Mouse (Mus musculus) adrenal gland, postnatal 14 days (tissue): Measurements from ENCODE around the gene Hnrnpr. TPM values are rescaled to one million over a fixed set of nuclear protein-coding genes. Genes with fewer than 3 reads are reported as not detected.

Experiments
- DNase-seq: peaks from one replicate; pipeline ENCODE4 v3.0.0; 2021; ENCODE audit warnings: mixed read lengths
- long read RNA-seq, 2 experiments: library from polyadenylated mRNA; stranded (forward); transcript quantifications; one replicate each; pipeline ENCODE4 v2.0.0; 2021
- total RNA-seq: library from RNA; stranded (reverse); gene quantifications from 2 replicates; pipeline ENCODE4 v1.2.3, GENCODE M21; 2021

The Hnrnpr gene
- total RNA-seq, result 82.8 and 90.1 TPM in 2 replicates
- long read RNA-seq, experiment 1, full-length matches to known transcripts, result 141 of 164 reads
- long read RNA-seq, experiment 1, partial matches to known transcripts, result 7 of 164 reads
- long read RNA-seq, experiment 1, other reads (novel, unspliced or antisense), result 16 of 164 reads
- long read RNA-seq, experiment 2, full-length matches to known transcripts, result 81 of 90 reads
- long read RNA-seq, experiment 2, partial matches to known transcripts, result 0 of 90 reads
- long read RNA-seq, experiment 2, other reads (novel, unspliced or antisense), result 9 of 90 reads

GRCm38 (mm10) chr4:136310229-136311041 is at the start of gene Hnrnpr:
Gene Hnrnpr (plus strand): TSS chr4:136310942.
- peak; percentile 100 for DNase-seq

- DNase-seq, result no peak
Measured at GRCm38 (mm10) chr4:136261912-136262311, 48.8 kb upstream of the Hnrnpr start.

GRCm38 (mm10) chr4:136263555-136263954 is 47.2 kb upstream of the Hnrnpr start:
- DNase-seq, result no peak

GRCm38 (mm10) chr4:136266716-136267343 is 43.9 kb upstream of the Hnrnpr start:
- peak; percentile 36 for DNase-seq

GRCm38 (mm10) chr4:136268912-136269311 is 41.8 kb upstream of the Hnrnpr start:
- no peak for DNase-seq

GRCm38 (mm10) chr4:136270648-136271047 is 40.1 kb upstream of the Hnrnpr start:
- no peak for DNase-seq

- no peak for DNase-seq
Measured at GRCm38 (mm10) chr4:136281097-136281496, 29.6 kb upstream of the Hnrnpr start.

- no peak for DNase-seq
Measured at GRCm38 (mm10) chr4:136281611-136282010, 29.1 kb upstream of the Hnrnpr start.

GRCm38 (mm10) chr4:136282621-136283480 is 27.9 kb upstream of the Hnrnpr start:
- DNase-seq, result peak; percentile 37

- no peak for DNase-seq
Measured at GRCm38 (mm10) chr4:136283783-136284182, 27.0 kb upstream of the Hnrnpr start.

GRCm38 (mm10) chr4:136284455-136284854 is 26.3 kb upstream of the Hnrnpr start, which contains the start of gene Zfp46:
Gene Zfp46 (plus strand): TSS chr4:136284683.
- peak; percentile 86 for DNase-seq

- peak; percentile 14 for DNase-seq
Measured at GRCm38 (mm10) chr4:136284891-136285290, 25.9 kb upstream of the Hnrnpr start.

- DNase-seq, result peak; percentile 96
Measured at GRCm38 (mm10) chr4:136285348-136285810, 25.4 kb upstream of the Hnrnpr start.

- peak; percentile 98 for DNase-seq
Measured at GRCm38 (mm10) chr4:136285811-136286371, 24.9 kb upstream of the Hnrnpr start.

- no peak for DNase-seq
Measured at GRCm38 (mm10) chr4:136289918-136290780, 20.6 kb upstream of the Hnrnpr start.

GRCm38 (mm10) chr4:136290781-136291595 is 19.8 kb upstream of the Hnrnpr start:
- no peak for DNase-seq

- no peak for DNase-seq
Measured at GRCm38 (mm10) chr4:136291692-136292091, 19.1 kb upstream of the Hnrnpr start.

- DNase-seq, result no peak
Measured at GRCm38 (mm10) chr4:136295941-136296340, 14.8 kb upstream of the Hnrnpr start.

- DNase-seq, result no peak
Measured at GRCm38 (mm10) chr4:136302462-136302861, 8.3 kb upstream of the Hnrnpr start.

GRCm38 (mm10) chr4:136304181-136304580 is 6.6 kb upstream of the Hnrnpr start:
- DNase-seq, result no peak
